Mouse (Mus musculus) small intestine, adult 2 months (tissue): ENCODE data around the gene Olfr1202. TPM values are rescaled to one million over a fixed set of nuclear protein-coding genes. Genes with fewer than 3 reads are reported as not detected.

Experiments used
- H3K27ac ChIP-seq: fragments of 200-500 bp; 2 replicates; pipeline ENCODE4 v1.5.1; 2012; ENCODE audit warnings: low read depth, low read length, control low read depth, inconsistent platforms; ENCODE audit not compliant: insufficient read depth
- H3K27me3 ChIP-seq: fragments of 200-500 bp; 2 replicates; pipeline ENCODE4 v1.6.1; 2012; ENCODE audit warnings: mild to moderate bottlenecking, moderate library complexity, low read length, inconsistent platforms; ENCODE audit not compliant: control insufficient read depth, insufficient read depth
- H3K36me3 ChIP-seq: fragments of 200-500 bp; 2 replicates; pipeline ENCODE4 v1.6.1; 2012; ENCODE audit warnings: mild to moderate bottlenecking, low read length, control low read depth, inconsistent platforms; ENCODE audit not compliant: control insufficient read depth, insufficient read depth
- H3K4me1 ChIP-seq: fragments of 200-500 bp; 2 replicates; pipeline ENCODE4 v1.6.1; 2012; ENCODE audit warnings: low read length, inconsistent platforms, mixed read lengths; ENCODE audit not compliant: control insufficient read depth, insufficient read depth, insufficient read length
- H3K4me3 ChIP-seq: fragments of 200-500 bp; 2 replicates; pipeline ENCODE4 v1.5.1; 2012; ENCODE audit warnings: low read depth, mild to moderate bottlenecking, control low read depth, inconsistent platforms, low read length, moderate library complexity
- CTCF ChIP-seq: fragments of 200-500 bp; IDR thresholded peaks from 2 replicates; pipeline ENCODE4 v1.5.1; 2012; ENCODE audit warnings: low read depth, mild to moderate bottlenecking, control low read depth, inconsistent platforms, low read length, moderate library complexity, mixed read lengths; ENCODE audit not compliant: insufficient replicate concordance, insufficient read length; ENCODE audit errors: extremely low read depth
- POLR2A ChIP-seq: fragments of 200-500 bp; IDR thresholded peaks from 2 replicates; pipeline ENCODE4 v1.6.1; 2012; ENCODE audit warnings: low read depth, mild to moderate bottlenecking, control low read depth, inconsistent platforms, low read length, moderate library complexity
- WGBS: fragments of 180-500 bp; shearing (Covaris S2); methylation state at CpG from one replicate; pipeline ENCODE4 v1.1.7; 2018; 5-methylcytosine and 5-hydroxymethylcytosine counted together
- polyA plus RNA-seq: library from polyadenylated mRNA; depleted of rRNA; stranded (reverse); fragments of >200 nt; gene quantifications from 2 replicates; pipeline ENCODE4 v1.2.3, GENCODE M21; 2012; rRNA removed

Gene Olfr1202
- not detected in 2 replicates for polyA plus RNA-seq

GRCm38 (mm10) chr2:88814196-88814595 lies at the start of gene Olfr1202:
TSS of gene Olfr1202 (plus strand) at chr2:88814496.
- Histone ChIP-seq H3K4me1 (no peaks in the 10 kb centered on the region), H3K4me3 (no peak within 1 kb of the TSS), H3K27ac (no peak within 1 kb of the TSS), H3K27me3 (no peaks in the 10 kb centered on the region), H3K36me3 (no peaks in the 10 kb centered on the region)
- TF ChIP-seq CTCF (no peak), POLR2A (no peak)
- WGBS = 75% methylated on average over 1 of the region's 1 CpGs

GRCm38 (mm10) chr2:88770388-88770787 lies 43.9 kb upstream of the Olfr1202 start, which contains the start of gene Olfr1200:
TSS of gene Olfr1200 (minus strand) at chr2:88770488.
- H3K4me1 ChIP-seq = no peaks in the 10 kb centered on the region
- TF ChIP-seq CTCF (no peak), POLR2A (no peak)
- H3K27me3 ChIP-seq = no peaks in the 10 kb centered on the region
- H3K36me3 ChIP-seq = no peaks in the 10 kb centered on the region
- no peak within 1 kb of the TSS for H3K4me3 ChIP-seq
- WGBS = 69% methylated on average over 2 of the region's 2 CpGs
- no peak within 1 kb of the TSS for H3K27ac ChIP-seq

DNA sequence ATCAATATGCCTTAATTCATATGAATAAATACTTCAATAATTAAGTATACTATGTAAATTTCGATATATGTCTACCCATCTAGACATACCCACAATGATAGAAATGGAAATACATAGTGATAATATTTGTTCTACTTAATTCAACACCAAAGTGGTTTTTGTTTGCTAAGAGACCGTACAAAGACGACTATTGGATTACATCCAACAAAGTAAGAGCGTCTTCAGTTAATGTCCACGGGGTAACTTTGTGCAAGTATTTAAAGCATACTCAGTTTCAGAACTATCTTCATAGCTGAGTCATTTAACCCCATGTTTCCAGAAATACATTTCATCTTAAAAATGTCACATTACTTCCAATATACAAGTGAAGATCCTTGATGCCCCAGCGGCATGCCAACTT lies 21.6 kb upstream of the Olfr1202 start, which contains the start of gene Olfr1201:
Olfr1201 (plus strand) TSS at position 301 of the 400 bp plus-strand sequence.
- Histone ChIP-seq H3K4me1 (no peaks in the 10 kb centered on the region), H3K36me3 (no peaks in the 10 kb centered on the region), H3K27me3 (no peaks in the 10 kb centered on the region), H3K27ac (no peak within 1 kb of the TSS), H3K4me3 (no peak within 1 kb of the TSS)
- TF ChIP-seq CTCF (no peak), POLR2A (no peak)
- WGBS = 74% methylated on average over 6 of the region's 6 CpGs

DNA sequence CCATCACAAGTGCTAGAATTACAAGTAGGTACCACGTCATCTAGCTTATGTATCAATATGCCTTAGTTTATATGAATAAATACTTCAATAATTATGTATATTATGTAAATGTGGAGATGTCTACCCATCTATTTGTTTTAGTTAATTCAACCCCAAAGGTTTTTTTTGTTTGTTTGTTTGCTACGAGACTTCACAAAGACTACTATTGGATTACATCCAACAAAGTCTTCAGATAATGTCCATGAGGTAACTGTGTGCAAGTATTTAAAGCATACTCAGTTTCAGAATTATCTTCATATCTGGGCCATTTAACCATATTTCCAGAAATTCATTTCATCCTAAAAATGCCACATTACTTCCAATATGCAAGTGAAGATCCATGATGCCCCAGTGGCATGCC lies 15.1 kb downstream of the Olfr1202 start, which contains the start of gene Olfr1205:
Olfr1205 (plus strand) TSS at position 301 of the 400 bp plus-strand sequence.
- Histone ChIP-seq H3K27ac (no peak within 1 kb of the TSS), H3K4me1 (no peaks in the 10 kb centered on the region), H3K27me3 (no peaks in the 10 kb centered on the region), H3K4me3 (no peak within 1 kb of the TSS), H3K36me3 (no peaks in the 10 kb centered on the region)
- WGBS = 83% methylated on average over 2 of the region's 2 CpGs
- TF ChIP-seq POLR2A = no peak
- no peak for TF ChIP-seq CTCF

DNA sequence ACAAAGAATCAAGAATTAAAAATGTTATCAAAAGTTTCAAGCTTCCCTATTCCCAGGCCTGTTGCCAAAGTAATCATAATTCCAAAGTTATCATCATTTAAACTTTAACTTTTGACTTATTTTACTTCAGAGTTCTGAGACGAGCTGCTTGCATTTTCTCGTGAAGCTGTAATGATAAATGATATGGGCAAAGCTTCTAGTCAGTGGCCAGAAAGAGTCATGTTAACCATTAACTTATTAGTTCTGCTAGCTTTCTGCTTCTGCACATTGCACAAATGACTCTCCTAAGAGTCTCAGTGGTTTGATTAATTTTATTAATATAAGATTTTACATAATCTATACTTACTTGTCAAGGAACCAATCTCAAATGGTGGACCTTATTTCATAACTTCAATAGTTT lies 24.2 kb downstream of the Olfr1202 start:
- TF ChIP-seq CTCF = no peak
- TF ChIP-seq POLR2A = no peak
- 25% methylated on average over 2 of the region's 2 CpGs for WGBS
- Histone ChIP-seq H3K36me3 (no peaks in the 10 kb centered on the region), H3K4me1 (no peaks in the 10 kb centered on the region), H3K27me3 (no peaks in the 10 kb centered on the region), H3K4me3 (no peak overlapping the region), H3K27ac (no peak overlapping the region)

DNA sequence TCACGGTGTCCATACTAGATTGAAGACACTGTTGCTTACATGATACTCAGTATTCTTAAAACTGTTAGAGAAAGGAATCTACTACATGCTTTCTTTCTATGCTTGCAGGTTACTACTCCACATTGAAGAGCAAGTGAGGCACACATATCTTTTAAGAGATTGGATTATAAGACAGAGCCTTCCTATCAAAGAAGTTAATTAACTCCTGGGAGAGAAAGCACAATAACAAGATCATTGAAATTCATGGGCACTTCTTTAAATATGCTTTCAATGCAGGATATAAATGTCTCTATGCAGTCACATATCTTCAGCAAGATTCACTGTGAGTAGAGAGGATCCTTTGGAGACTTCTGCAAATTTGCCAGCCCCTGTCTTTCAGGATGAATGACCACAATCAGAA lies 34.7 kb downstream of the Olfr1202 start, which contains the start of gene Olfr1204:
Olfr1204 (plus strand) TSS at position 301 of the 400 bp plus-strand sequence.
- H3K4me3 ChIP-seq = no peak within 1 kb of the TSS
- H3K27ac ChIP-seq = no peak within 1 kb of the TSS
- WGBS = 88% methylated on average over 1 of the region's 1 CpGs
- no peaks in the 10 kb centered on the region for H3K36me3 ChIP-seq
- TF ChIP-seq POLR2A = no peak
- TF ChIP-seq CTCF = no peak
- H3K27me3 ChIP-seq = no peaks in the 10 kb centered on the region
- H3K4me1 ChIP-seq = no peaks in the 10 kb centered on the region

DNA sequence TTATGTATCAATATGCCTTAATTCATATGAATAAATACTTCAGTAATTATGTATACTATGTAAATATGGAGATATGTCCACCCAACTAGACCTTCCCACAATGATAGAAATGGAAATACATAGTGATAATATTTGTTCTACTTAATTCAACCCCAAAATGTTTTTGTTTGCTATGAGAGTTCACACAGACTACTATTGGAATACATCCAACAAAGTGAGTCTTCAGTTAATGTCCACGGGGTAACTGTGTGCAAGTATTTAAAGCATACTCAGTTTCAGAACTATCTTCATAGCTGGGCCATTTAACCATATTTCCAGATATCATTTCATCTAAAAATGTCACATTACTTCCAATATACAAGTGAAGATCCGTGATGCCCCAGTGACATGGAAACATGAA lies 48.6 kb downstream of the Olfr1202 start, which contains the start of gene Olfr1206:
Olfr1206 (plus strand) TSS at position 301 of the 400 bp plus-strand sequence.
- Histone ChIP-seq H3K36me3 (no peaks in the 10 kb centered on the region), H3K4me1 (no peaks in the 10 kb centered on the region), H3K27ac (no peak within 1 kb of the TSS), H3K27me3 (no peaks in the 10 kb centered on the region), H3K4me3 (no peak within 1 kb of the TSS)
- TF ChIP-seq POLR2A = no peak
- TF ChIP-seq CTCF = no peak
- WGBS = 78% methylated on average over 2 of the region's 2 CpGs

Other genes starting within 250 kb of the Olfr1202 start
- not detected in 2 replicates for gene Olfr1189, start 228.0 kb upstream of the Olfr1202 start, polyA plus RNA-seq
- not detected in 2 replicates for gene Olfr1191-ps1, start 174.0 kb upstream of the Olfr1202 start, polyA plus RNA-seq
- gene Olfr1192-ps1, start 166.0 kb upstream of the Olfr1202 start, polyA plus RNA-seq = not detected in 2 replicates
- gene Olfr1193, start 138.9 kb upstream of the Olfr1202 start, polyA plus RNA-seq = not detected in 2 replicates
- not detected in 2 replicates for gene Olfr1195, start 125.3 kb upstream of the Olfr1202 start, polyA plus RNA-seq
- gene Olfr1196, start 109.9 kb upstream of the Olfr1202 start, polyA plus RNA-seq = not detected in 2 replicates
- gene Olfr1197, start 82.1 kb upstream of the Olfr1202 start, polyA plus RNA-seq = not detected in 2 replicates
- not detected in 2 replicates for gene Olfr1198, start 63.1 kb upstream of the Olfr1202 start, polyA plus RNA-seq
- gene Olfr1199, start 54.0 kb upstream of the Olfr1202 start, polyA plus RNA-seq = not detected in 2 replicates
- not detected in 2 replicates for gene Olfr1200, start 44.0 kb upstream of the Olfr1202 start, polyA plus RNA-seq
- gene Olfr1201, start 21.5 kb upstream of the Olfr1202 start, polyA plus RNA-seq = not detected in 2 replicates
- gene Olfr1205, start 15.2 kb downstream of the Olfr1202 start, polyA plus RNA-seq = not detected in 2 replicates
- gene Olfr1204, start 34.8 kb downstream of the Olfr1202 start, polyA plus RNA-seq = not detected in 2 replicates
- not detected in 2 replicates for gene Olfr1206, start 48.7 kb downstream of the Olfr1202 start, polyA plus RNA-seq
- gene Olfr1208, start 87.8 kb downstream of the Olfr1202 start, polyA plus RNA-seq = not detected in 2 replicates
- gene Olfr1209, start 100.7 kb downstream of the Olfr1202 start, polyA plus RNA-seq = not detected in 2 replicates
- not detected in 2 replicates for gene Olfr1211, start 123.6 kb downstream of the Olfr1202 start, polyA plus RNA-seq
- gene Olfr1212, start 139.5 kb downstream of the Olfr1202 start, polyA plus RNA-seq = not detected in 2 replicates
- not detected in 2 replicates for gene Gm13762, start 165.8 kb downstream of the Olfr1202 start, polyA plus RNA-seq
- not detected in 2 replicates for gene Olfr1214, start 178.2 kb downstream of the Olfr1202 start, polyA plus RNA-seq
- not detected in 2 replicates for gene Olfr1215, start 192.5 kb downstream of the Olfr1202 start, polyA plus RNA-seq
- not detected in 2 replicates for gene Olfr1216, start 203.8 kb downstream of the Olfr1202 start, polyA plus RNA-seq
- not detected in 2 replicates for gene Olfr1217, start 217.6 kb downstream of the Olfr1202 start, polyA plus RNA-seq
- gene Olfr1218, start 246.7 kb downstream of the Olfr1202 start, polyA plus RNA-seq = not detected in 2 replicates